Mouse (Mus musculus): ENCODE data around the gene Eif3g. TPM values are rescaled to one million over a fixed set of nuclear protein-coding genes. Genes with fewer than 3 reads are reported as not detected.

Gene Eif3g
- polyA plus RNA-seq, 1 experiment from 2014 or later: 283 TPM

Small RNA genes within 50 kb of the gene (microRNA-seq; reads per million reads assigned to microRNA genes)
- 0.77 reads per million for gene Mir7081

Other genes starting within 250 kb of the Eif3g start
- gene Pin1, start 246.5 kb downstream of the Eif3g start, polyA plus RNA-seq (2015; fragmentation: Nextera tagmentation; extraction: Ambion mirVana): 44.2 and 45.5 TPM in 2 replicates
- 6.7 and 7.5 TPM in 2 replicates for gene Olfm2, start 152.3 kb downstream of the Eif3g start, polyA plus RNA-seq (2015; fragmentation: Nextera tagmentation; extraction: Ambion mirVana)
- 3.2 and 3.5 TPM in 2 replicates for gene Col5a3, start 83.6 kb downstream of the Eif3g start, polyA plus RNA-seq (2015; fragmentation: Nextera tagmentation; extraction: Ambion mirVana)
- gene Rdh8, start 80.1 kb downstream of the Eif3g start, polyA plus RNA-seq (2015; fragmentation: Nextera tagmentation; extraction: Ambion mirVana): not detected in 2 replicates
- 20.7 and 21.2 TPM in 2 replicates for gene A230050P20Rik, start 30.0 kb downstream of the Eif3g start, polyA plus RNA-seq (2015; fragmentation: Nextera tagmentation; extraction: Ambion mirVana)
- gene Angptl6, start 18.9 kb downstream of the Eif3g start, polyA plus RNA-seq (2015; fragmentation: Nextera tagmentation; extraction: Ambion mirVana): 7.5 and 8.1 TPM in 2 replicates
- 80.9 and 81.3 TPM in 2 replicates for gene Ppan, start 10.4 kb downstream of the Eif3g start, polyA plus RNA-seq (2015; fragmentation: Nextera tagmentation; extraction: Ambion mirVana)
- gene Dnmt1, start 61.3 kb upstream of the Eif3g start, polyA plus RNA-seq (2015; fragmentation: Nextera tagmentation; extraction: Ambion mirVana): 74.7 and 76.0 TPM in 2 replicates
- 39.4 and 40.1 TPM in 2 replicates for gene S1pr2, start 78.2 kb upstream of the Eif3g start, polyA plus RNA-seq (2015; fragmentation: Nextera tagmentation; extraction: Ambion mirVana)
- gene Mrpl4, start 104.1 kb upstream of the Eif3g start, polyA plus RNA-seq (2015; fragmentation: Nextera tagmentation; extraction: Ambion mirVana): 129 and 133 TPM in 2 replicates
- 10.9 and 11.3 TPM in 2 replicates for gene Icam1, start 117.4 kb upstream of the Eif3g start, polyA plus RNA-seq (2015; fragmentation: Nextera tagmentation; extraction: Ambion mirVana)
- 6.6 and 16.2 TPM in 2 replicates for gene Icam4, start 130.8 kb upstream of the Eif3g start, polyA plus RNA-seq (2015; fragmentation: Nextera tagmentation; extraction: Ambion mirVana)
- gene Icam5, start 133.4 kb upstream of the Eif3g start, polyA plus RNA-seq (2015; fragmentation: Nextera tagmentation; extraction: Ambion mirVana): 0.05 and 0.21 TPM in 2 replicates
- 0.73 TPM in 1 of 2 replicates, not detected in the other for gene Zglp1, start 168.5 kb upstream of the Eif3g start, polyA plus RNA-seq (2015; fragmentation: Nextera tagmentation; extraction: Ambion mirVana)
- 0.58 and 0.82 TPM in 2 replicates for gene Gm49373, start 174.5 kb upstream of the Eif3g start, polyA plus RNA-seq (2015; fragmentation: Nextera tagmentation; extraction: Ambion mirVana)
- 57.6 and 58.0 TPM in 2 replicates for gene Fdx1l, start 175.0 kb upstream of the Eif3g start, polyA plus RNA-seq (2015; fragmentation: Nextera tagmentation; extraction: Ambion mirVana)
- 1.6 and 1.7 TPM in 2 replicates for gene Gm38431, start 193.4 kb upstream of the Eif3g start, polyA plus RNA-seq (2015; fragmentation: Nextera tagmentation; extraction: Ambion mirVana)
- 48.3 and 60.9 TPM in 2 replicates for gene Raver1, start 193.4 kb upstream of the Eif3g start, polyA plus RNA-seq (2015; fragmentation: Nextera tagmentation; extraction: Ambion mirVana)
- gene Tyk2, start 232.6 kb upstream of the Eif3g start, polyA plus RNA-seq (2015; fragmentation: Nextera tagmentation; extraction: Ambion mirVana): 13.6 and 15.8 TPM in 2 replicates

Measured in stomach, embryonic 15.5 days (tissue).